Mouse (Mus musculus) lung, postnatal 0 days (tissue): ENCODE results near the gene Fnbp1. TPM values are rescaled to one million over a fixed set of nuclear protein-coding genes. Genes with fewer than 3 reads are reported as not detected.

Experiments
- ATAC-seq: fragments of 200-750 bp; cut with Nextera tagmentation; 2 replicates; pipeline ENCODE4 v1.8.0; 2017; ENCODE audit warnings: moderate library complexity
- DNase-seq: peaks from one replicate; pipeline ENCODE4 v3.0.0-alpha.2; 2016; ENCODE audit warnings: low spot score
- H3K27ac ChIP-seq: fragments of 300-500 bp; sonication (generic); 2 replicates; pipeline ENCODE4 v1.5.1; 2014; ENCODE audit warnings: antibody characterized with exemption, mild to moderate bottlenecking, low read length, mixed read lengths
- H3K27me3 ChIP-seq: fragments of 300-500 bp; sonication (generic); replicated peaks from 2 replicates; pipeline ENCODE4 v1.6.1; 2014; ENCODE audit warnings: low read length, mixed read lengths; ENCODE audit not compliant: insufficient read depth
- H3K36me3 ChIP-seq: fragments of 300-500 bp; sonication (generic); 2 replicates; pipeline ENCODE4 v1.6.1; 2014; ENCODE audit warnings: low read length, mixed read lengths; ENCODE audit not compliant: insufficient read depth
- H3K4me1 ChIP-seq: fragments of 300-500 bp; sonication (generic); 2 replicates; pipeline ENCODE4 v1.6.1; 2014; ENCODE audit warnings: antibody characterized with exemption, low read depth, low read length, mixed read lengths; ENCODE audit not compliant: insufficient read depth
- H3K4me2 ChIP-seq: fragments of 300-500 bp; sonication (generic); replicated peaks from 2 replicates; pipeline ENCODE4 v1.6.1; 2014; ENCODE audit warnings: low read depth, mild to moderate bottlenecking, low read length, moderate library complexity, mixed read lengths
- H3K4me3 ChIP-seq: fragments of 300-500 bp; sonication (generic); 2 replicates; pipeline ENCODE4 v1.5.1; 2014; ENCODE audit warnings: low read depth, low read length
- H3K9ac ChIP-seq: fragments of 300-500 bp; sonication (generic); replicated peaks from 2 replicates; pipeline ENCODE4 v1.6.1; 2014; ENCODE audit warnings: low read depth, mild to moderate bottlenecking
- H3K9me3 ChIP-seq: fragments of 300-500 bp; sonication (generic); 2 replicates; pipeline ENCODE4 v1.6.1; 2016; ENCODE audit warnings: low read length, mixed read lengths
- CTCF ChIP-seq: IDR thresholded peaks from 2 replicates; pipeline ENCODE4 v1.5.1; 2016; ENCODE audit warnings: antibody characterized with exemption, mild to moderate bottlenecking
- EP300 ChIP-seq: IDR thresholded peaks from 2 replicates; pipeline ENCODE4 v1.6.1; 2016; ENCODE audit warnings: antibody characterized with exemption, mild to moderate bottlenecking, control low read depth
- WGBS: fragments of 180-500 bp; shearing (Covaris S2); extraction: QIAGEN DNeasy Blood & Tissue Kit; methylation state at CpG from one replicate; pipeline ENCODE4 v1.1.7; 2014; 5-methylcytosine and 5-hydroxymethylcytosine counted together
- polyA plus RNA-seq: library from polyadenylated mRNA; unstranded; fragments of >200 nt; fragmentation: Nextera tagmentation; extraction: Ambion mirVana; gene quantifications from 2 replicates; pipeline ENCODE4 v1.2.1, GENCODE M21; 2015

Gene Fnbp1
- 7.2 and 10.0 TPM in 2 replicates for polyA plus RNA-seq

DNA sequence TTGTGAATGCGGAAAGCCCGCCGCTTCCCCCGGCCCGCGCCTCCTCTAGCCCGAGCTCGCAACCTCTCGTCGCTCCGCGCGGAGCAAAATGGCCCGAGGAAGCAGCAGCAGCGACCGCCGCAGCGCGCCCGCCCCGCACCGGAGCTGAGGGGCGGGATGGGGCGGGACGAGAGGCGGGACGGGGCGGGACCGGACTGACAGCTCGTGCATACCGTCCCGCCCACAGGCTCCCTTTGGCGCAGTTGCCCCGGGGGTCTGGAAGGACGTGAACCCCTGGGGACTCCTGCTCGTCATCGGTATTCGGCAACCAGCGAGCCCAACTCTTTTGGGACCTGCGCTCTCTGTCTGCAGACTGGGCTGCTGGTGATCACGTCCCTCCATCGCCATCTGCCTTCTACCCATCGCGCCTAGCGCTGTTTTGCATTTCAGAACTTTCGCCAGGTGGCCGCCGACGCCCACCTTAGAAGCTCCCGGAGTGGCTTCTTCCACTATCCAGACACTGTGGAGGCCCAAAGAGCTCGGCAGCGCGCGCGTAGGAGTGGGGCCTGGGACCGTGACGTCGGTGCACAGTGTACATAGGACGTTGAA, at the start of gene Fnbp1:
TSS of gene Fnbp1 (minus strand) at position 142 of the 588 bp plus-strand sequence.
- WGBS = 2% methylated on average over 49 of the region's 59 CpGs
- Histone ChIP-seq H3K4me3 (peak within 1 kb of the TSS; percentile 90), H3K4me2 (peak within 1 kb of the TSS; percentile 92), H3K9me3 (no peaks in the 10 kb centered on the region), H3K9ac (peak within 1 kb of the TSS; percentile 81), H3K36me3 (no peaks in the 10 kb centered on the region), H3K27me3 (no peaks in the 10 kb centered on the region), H3K4me1 (peaks cover 3% of the 10 kb centered on the region; the same call in 1 of the 2 replicates), H3K27ac (peak within 1 kb of the TSS; percentile 68)
- peak; percentile 89 for DNase-seq
- TF ChIP-seq CTCF (peak; percentile 31; the same call in 1 of the 2 replicates), EP300 (no peak)
- peak; percentile 96 for ATAC-seq

DNA sequence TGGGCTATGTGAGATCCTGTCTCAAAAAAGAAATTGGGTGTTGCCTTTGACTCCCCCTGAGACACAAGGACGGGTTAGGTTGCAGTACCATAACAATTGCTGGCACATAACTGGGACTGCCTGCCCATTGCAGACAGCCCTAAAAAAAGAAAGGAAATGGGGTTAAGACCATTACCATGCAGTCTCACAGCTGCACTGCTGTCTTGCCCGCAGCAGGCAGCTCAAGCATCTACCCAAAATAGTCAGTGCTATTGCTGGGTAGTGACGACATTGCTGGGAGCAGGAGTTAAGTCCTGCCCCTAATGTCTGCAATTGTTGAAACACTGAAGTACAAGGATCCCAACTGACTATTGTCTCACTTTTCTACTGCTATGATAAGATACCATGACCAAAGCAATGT, 47.8 kb upstream of the Fnbp1 start:
- TF ChIP-seq EP300 = no peak
- Histone ChIP-seq H3K4me2 (no peak overlapping the region), H3K9ac (no peak overlapping the region), H3K36me3 (peaks cover 57% of the 10 kb centered on the region), H3K4me3 (no peak overlapping the region), H3K27me3 (no peaks in the 10 kb centered on the region), H3K27ac (no peak overlapping the region), H3K9me3 (no peaks in the 10 kb centered on the region), H3K4me1 (no peaks in the 10 kb centered on the region)
- WGBS = 96% methylated on average over 3 of the region's 3 CpGs
- DNase-seq (no peak), ATAC-seq (no peak)

DNA sequence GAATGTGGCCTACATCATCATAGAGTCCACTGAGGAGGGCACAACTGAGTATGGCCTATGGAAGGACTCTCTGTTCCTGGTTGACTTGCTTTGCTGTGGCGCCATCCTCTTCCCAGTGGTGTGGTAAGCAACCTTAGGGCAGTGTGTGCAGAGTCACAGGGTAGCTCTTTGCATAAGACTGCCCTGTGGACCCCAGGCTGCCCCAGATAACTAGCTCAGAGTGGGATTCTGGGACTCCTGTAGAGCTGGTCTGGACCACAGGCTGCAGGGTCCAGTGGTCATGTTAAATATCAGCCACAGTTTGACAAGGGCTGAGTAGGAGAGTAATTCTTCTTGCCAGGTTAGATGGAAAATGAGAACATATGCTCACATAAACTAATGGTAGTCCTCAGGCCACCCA, 46.9 kb upstream of the Fnbp1 start:
- Histone ChIP-seq H3K9ac (no peak overlapping the region), H3K27me3 (no peaks in the 10 kb centered on the region), H3K4me3 (no peak overlapping the region), H3K9me3 (no peaks in the 10 kb centered on the region), H3K36me3 (peaks cover 65% of the 10 kb centered on the region), H3K4me1 (no peaks in the 10 kb centered on the region), H3K4me2 (no peak overlapping the region), H3K27ac (no peak overlapping the region)
- TF ChIP-seq CTCF = no peak
- TF ChIP-seq EP300 = no peak
- WGBS = 96% methylated on average over 1 of the region's 1 CpGs
- ATAC-seq (no peak), DNase-seq (no peak)

DNA sequence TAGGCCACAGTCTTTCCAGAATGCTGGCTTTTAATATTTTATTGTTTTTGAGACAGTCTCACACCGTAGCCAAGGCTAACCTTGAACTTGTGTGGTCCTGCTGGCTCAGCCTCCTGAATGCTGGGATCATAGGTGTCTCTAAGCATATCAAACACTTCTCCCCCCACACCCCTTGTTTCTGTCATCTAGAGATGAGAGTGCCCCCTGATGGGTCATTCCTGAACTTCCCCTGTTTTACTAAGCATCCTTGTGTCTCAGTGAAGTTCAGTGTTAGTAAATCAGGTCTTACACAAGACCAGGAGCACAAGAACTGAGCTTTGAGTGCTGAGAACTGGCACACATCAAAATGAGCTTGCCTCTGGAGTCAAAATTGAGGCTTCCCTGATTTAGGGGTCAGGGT, 42.0 kb upstream of the Fnbp1 start:
- H3K9me3 ChIP-seq = no peaks in the 10 kb centered on the region
- no peak for TF ChIP-seq EP300
- TF ChIP-seq CTCF = peak; percentile 39
- ATAC-seq = no peak
- no peak overlapping the region for H3K4me3 ChIP-seq
- no peak for DNase-seq
- 95% methylated on average over 1 of the region's 1 CpGs for WGBS
- H3K27me3 ChIP-seq = no peaks in the 10 kb centered on the region
- no peak overlapping the region for H3K9ac ChIP-seq
- no peaks in the 10 kb centered on the region for H3K4me1 ChIP-seq
- H3K36me3 ChIP-seq = peaks cover 51% of the 10 kb centered on the region
- no peak overlapping the region for H3K27ac ChIP-seq
- no peak overlapping the region for H3K4me2 ChIP-seq

DNA sequence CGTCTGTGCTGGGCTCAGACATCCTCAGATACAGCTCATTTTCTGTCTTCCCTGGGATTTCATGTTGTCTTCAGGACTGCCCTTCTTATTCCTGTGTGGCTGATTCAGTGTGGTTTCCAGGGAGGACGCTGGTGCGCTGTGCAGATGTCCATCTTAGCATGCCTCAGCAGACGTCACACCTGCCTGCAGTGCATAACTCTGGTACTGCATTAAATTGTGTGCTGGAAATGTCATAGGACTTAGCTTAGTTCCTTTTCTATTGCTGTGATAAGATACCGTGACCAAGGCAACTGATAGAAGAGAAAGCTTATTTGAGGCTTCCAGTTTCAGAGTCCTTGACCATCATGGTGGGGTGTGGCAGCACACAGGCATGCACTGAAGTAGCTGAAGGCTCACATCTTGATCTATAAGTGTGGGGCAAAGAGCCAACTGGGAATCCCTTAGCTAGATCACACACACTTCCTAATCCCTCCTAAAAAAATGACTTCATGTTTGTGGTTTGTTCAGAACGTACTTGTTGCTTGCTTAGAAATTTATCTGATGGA, 41.0 kb upstream of the Fnbp1 start:
- WGBS = 76% methylated on average over 6 of the region's 6 CpGs
- Histone ChIP-seq H3K36me3 (peaks cover 50% of the 10 kb centered on the region), H3K9ac (no peak overlapping the region), H3K9me3 (no peaks in the 10 kb centered on the region), H3K27me3 (no peaks in the 10 kb centered on the region), H3K27ac (no peak overlapping the region), H3K4me3 (no peak overlapping the region), H3K4me1 (no peaks in the 10 kb centered on the region), H3K4me2 (no peak overlapping the region)
- DNase-seq = no peak
- TF ChIP-seq CTCF (no peak), EP300 (no peak)
- no peak for ATAC-seq

DNA sequence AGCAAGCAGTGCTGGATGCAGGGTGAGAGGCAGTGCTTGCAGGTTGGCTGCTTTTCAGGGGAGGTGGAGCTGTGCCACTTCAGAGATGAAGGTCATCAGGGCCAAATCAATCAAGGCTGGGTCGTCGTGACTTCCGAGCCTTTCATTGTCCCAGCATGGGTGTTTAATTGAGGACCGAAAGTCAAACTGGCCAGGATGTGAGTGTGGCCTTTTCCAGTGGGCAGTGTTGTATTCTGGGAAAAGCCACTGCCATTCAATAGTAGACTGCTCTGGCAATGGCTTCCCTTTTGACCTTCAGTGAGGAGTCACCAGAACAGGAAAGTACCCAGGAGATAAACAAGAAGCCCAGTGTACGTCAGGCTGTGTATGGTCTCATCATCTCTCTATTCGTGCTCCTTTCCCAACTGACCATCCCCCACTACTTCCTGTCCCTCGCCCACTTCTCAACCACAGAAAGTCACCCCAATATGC, 38.3 kb upstream of the Fnbp1 start:
- peak; percentile 24 for DNase-seq
- Histone ChIP-seq H3K4me2 (no peak overlapping the region), H3K9me3 (no peaks in the 10 kb centered on the region), H3K9ac (no peak overlapping the region), H3K36me3 (peaks cover 47% of the 10 kb centered on the region), H3K4me3 (no peak overlapping the region), H3K4me1 (no peaks in the 10 kb centered on the region), H3K27ac (no peak overlapping the region), H3K27me3 (no peaks in the 10 kb centered on the region)
- WGBS = 41% methylated on average over 7 of the region's 7 CpGs
- no peak for TF ChIP-seq EP300
- no peak for TF ChIP-seq CTCF
- peak; percentile 67 for ATAC-seq
